Mouse (Mus musculus): ENCODE data around the gene Gm12794. TPM values are rescaled to one million over a fixed set of nuclear protein-coding genes. Genes with fewer than 3 reads are reported as not detected.
"Not testable (repeated sequence)": the region's sequence is repeated elsewhere in the genome, so short reads cannot be mapped to it uniquely, and the experiment has no call there.

Gene Gm12794
- not detected for total RNA-seq (2021)
- long read RNA-seq, experiment 1: 0 reads
- long read RNA-seq, experiment 2: 0 reads

DNA sequence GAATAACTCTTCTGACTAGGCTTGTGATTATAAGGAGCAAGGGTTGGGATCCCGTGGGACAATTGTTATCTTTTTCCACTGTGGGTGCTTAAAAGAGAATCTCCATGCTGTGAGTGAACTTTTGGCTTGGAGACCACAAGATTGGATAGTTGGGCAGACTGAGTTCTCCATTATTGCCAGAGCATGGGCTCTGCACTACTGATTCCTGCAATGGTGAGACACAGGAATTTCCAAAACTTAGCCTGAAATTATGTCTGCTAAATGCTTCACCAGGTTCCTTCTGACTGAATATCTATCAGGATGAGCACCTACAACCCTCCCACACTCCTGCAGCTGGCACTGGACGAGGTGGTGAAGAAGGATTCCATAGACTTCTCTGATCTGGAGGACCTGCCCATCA is at the start of gene Gm12794:
Gene Gm12794 (plus strand): TSS at position 301 of the 400 bp plus-strand sequence.
- not testable (repeated sequence) for DNase-seq (ENCODE audit: low spot score)

DNA sequence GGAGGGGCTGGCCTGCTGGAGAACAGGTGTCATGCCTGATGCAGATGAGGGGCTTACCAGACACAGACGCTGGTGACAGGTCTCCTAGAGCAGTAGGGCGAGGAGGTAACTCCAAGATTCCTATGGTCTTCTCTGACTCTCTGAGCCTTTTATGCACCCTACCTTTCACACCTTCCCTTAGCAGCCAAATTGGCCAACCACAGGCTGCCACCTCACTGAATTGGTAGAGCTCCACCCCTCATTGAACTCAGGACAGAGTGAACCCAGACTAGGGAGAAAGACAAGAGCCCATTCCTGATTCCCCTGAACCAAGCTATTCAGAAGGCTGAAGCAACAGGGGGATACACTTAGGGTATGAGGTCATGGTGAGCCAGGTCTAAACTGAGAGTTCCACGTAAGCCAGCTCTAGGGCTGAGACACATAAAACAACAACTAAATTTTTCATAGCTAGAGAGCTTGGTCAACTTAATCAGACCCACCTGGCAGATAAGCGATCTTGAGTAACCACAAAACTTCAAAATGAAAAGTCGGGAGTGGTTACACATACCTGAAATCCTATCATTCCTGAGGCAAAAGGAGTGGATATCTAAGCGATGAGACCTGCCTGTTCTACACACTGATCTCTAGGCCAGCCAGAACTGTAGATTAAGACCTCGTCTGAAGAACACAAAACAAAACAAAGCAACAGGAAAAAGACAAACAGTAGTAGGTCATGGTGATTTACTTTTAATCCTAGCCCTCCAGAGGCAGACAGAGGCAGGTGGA is 46.4 kb upstream of the Gm12794 start, which contains the start of gene C130073F10Rik:
Gene C130073F10Rik (minus strand): TSS at position 134 of the 765 bp plus-strand sequence.
- no peak for DNase-seq (ENCODE audit: low spot score)

DNA sequence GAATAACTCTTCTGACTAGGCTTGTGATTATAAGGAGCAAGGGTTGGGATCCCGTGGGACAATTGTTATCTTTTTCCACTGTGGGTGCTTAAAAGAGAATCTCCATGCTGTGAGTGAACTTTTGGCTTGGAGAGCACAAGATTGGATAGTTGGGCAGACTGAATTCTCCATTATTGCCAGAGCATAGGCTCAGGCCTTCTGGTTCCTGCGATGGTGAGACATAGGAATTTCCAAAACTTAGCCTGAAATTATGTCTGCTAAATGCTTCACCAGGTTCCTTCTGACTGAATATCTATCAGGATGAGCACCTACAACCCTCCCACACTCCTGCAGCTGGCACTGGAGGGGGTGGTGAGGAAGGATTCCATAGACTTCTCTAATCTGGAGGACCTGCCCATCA is 31.4 kb upstream of the Gm12794 start, which contains the start of gene Gm12800:
Gene Gm12800 (plus strand): TSS at position 301 of the 400 bp plus-strand sequence.
- DNase-seq (ENCODE audit: low spot score): not testable (repeated sequence)

DNA sequence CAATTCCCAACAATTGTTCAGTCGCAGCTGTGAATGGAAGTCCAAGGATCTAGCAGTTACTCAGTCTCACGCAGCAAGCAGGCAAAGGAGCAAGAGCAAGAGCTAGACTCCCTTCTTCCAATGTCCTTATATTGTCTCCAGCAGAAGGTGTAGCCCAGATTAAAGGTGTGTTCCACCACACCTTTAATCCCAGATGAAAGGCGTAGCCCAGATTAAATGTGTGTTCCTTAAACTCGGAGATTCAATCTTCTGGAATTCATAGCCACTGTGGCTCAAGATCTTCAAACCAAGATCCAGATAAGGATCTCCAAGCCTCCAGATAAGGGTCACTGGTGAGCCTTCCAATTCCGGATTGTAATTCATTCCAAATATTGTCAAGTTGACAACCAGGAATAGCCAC is 40.7 kb downstream of the Gm12794 start, which contains the start of gene Gm12790:
Gene Gm12790 (minus strand): TSS at position 101 of the 400 bp plus-strand sequence.
- not testable (repeated sequence) for DNase-seq (ENCODE audit: low spot score)

DNA sequence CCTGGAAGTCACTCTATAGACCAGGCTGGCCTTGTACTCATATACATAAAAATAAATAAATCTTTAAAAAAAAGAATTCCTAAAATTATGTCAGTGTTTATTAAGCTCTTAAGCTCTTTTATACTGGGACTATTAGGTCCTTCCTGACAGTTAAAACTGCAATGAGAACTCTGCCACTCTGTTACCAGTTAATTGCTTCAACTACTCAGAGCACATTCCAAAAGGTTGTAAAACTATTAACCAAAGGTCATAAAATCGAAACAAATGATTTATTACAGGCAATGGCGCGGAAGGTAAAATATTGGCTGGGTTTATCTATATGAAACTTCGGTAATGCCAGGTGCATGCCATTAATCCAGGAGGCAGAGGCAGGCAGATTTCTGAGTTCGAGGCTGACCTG is 45.5 kb downstream of the Gm12794 start:
- no peak for DNase-seq (ENCODE audit: low spot score)

DNA sequence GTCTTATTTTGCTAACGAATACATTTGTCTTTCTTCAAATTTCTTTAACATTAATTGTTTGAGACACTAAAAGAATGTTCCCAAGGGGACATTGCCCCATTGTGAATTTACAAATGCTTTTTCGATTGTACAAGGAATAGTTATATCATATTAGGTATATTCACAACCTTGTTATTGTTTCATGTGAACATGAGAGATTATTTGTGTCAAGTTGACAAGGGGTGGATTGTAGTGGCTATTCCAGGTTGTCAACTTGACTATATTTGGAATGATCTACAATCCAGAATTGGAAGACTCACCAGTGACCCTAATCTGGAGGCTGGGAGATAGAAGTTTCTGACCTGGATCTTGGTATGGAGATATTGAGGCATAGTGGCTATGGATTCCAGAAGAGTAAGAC is 46.1 kb downstream of the Gm12794 start, which contains the start of gene Gm12789:
Gene Gm12789 (plus strand): TSS at position 301 of the 400 bp plus-strand sequence.
- not testable (repeated sequence) for DNase-seq (ENCODE audit: low spot score)

Other genes with a start within 250 kb of the Gm12794 start
- gene Lepr, start 223.0 kb upstream of the Gm12794 start, total RNA-seq (2021): 1 to 10 TPM; 1.5 to 2.4 TPM
- gene B020004J07Rik, start 96.4 kb upstream of the Gm12794 start, total RNA-seq (2021): not detected
- not detected for gene C130073F10Rik, start 46.6 kb upstream of the Gm12794 start, total RNA-seq (2021)
- gene Gm12800, start 31.3 kb upstream of the Gm12794 start, total RNA-seq (2021): not detected
- not detected for gene Gm12790, start 40.6 kb downstream of the Gm12794 start, total RNA-seq (2021)
- gene Gm12789, start 46.2 kb downstream of the Gm12794 start, total RNA-seq (2021): not detected
- 100 to 1,000 TPM in 1 of 2 experiments, 10 to 100 TPM in 1; 74.5 to 102 TPM for gene Pde4b, start 147.1 kb downstream of the Gm12794 start, total RNA-seq (2021)

All from gastrocnemius, adult 18-20 months (tissue).